Mouse (Mus musculus) CD4-positive, CD25-positive, alpha-beta regulatory T cell (primary cell): Measurements from ENCODE around the gene Gm19935. TPM values are rescaled to one million over a fixed set of nuclear protein-coding genes. Genes with fewer than 3 reads are reported as not detected.

Experiments used
- polyA plus RNA-seq: library from polyadenylated mRNA; unstranded; fragments of 100-300 nt; shearing (Covaris generic); gene quantifications from one replicate; pipeline ENCODE4 v1.2.1, GENCODE M21; 2017

The Gm19935 gene
- polyA plus RNA-seq: not detected

DNA sequence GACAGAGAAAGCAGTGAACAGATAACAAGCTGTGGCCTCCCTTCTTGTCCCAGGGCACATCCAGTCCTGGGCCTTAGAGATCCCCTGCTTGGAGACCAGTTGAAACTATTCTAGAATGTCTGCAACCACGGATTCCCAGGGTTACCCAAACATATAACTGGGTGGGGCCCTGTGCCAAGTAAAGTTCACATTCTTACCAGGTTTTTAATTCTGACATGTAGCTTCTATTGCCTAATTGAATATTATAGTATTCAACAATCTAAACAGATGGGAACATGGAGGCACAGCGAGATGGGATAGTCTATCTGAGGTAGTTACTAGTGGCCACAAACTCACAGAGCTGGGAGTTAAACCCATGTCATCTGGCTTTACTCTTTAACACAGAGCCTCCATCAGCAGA is at the start of gene Gm19935:
Gene Gm19935, minus strand, starts transcription at position 101 of the 400 bp plus-strand sequence.

DNA sequence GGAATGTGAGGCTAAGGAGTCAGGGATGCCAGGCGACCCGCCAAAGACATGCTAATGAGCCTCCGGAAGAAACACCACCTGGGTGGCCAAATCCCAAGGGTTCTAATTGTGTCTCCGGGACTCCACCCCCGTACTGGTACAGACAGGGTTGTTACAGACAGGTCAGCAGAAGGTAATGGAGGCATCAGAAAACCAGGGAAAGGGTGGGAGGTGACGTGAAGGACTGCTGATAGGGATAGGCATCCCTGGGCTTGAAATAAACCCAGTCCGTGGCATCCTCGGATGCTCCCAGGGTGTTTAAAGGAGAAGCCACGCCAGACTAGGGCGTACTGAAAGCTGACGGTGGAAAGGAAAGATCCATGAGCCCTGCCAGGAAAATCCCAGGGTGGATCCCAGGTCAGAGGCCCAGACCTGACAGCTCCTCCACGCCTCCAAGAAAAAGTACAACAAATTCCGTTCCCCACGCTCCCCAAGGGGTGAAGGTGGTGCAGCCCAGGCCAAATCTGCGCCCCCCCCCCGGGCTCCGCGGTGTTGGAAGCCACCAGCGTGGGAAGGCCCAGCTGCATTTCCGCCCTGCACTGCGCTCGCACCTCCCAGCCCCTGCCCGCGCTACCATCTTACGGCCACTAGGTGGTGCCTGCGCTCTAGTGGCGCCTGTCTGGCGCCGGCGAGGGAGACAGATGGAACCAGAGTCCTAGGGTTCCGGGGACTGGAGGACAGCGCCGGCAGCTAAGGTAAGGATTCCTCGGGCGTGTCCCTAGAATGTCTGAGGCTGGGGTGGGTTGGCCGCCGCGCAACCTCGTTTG is 11.2 kb upstream of the Gm19935 start, which contains the start of gene Chd9:
Gene Chd9, plus strand, starts transcription at position 172 of the 806 bp plus-strand sequence.

Other genes with a start within 250 kb of the Gm19935 start
- 143 TPM for gene Chd9, start 11.0 kb upstream of the Gm19935 start, polyA plus RNA-seq